Mouse (Mus musculus) lung, postnatal 0 days (tissue): ENCODE results near the gene Rap2b.
A peak's percentile ranks its signal among the peaks of the same experiment; 100 is the strongest.

Source experiments
- CTCF ChIP-seq: IDR thresholded peaks from 2 replicates; pipeline ENCODE4 v1.5.1; 2016; ENCODE audit warnings: antibody characterized with exemption, mild to moderate bottlenecking
- EP300 ChIP-seq: IDR thresholded peaks from 2 replicates; pipeline ENCODE4 v1.6.1; 2016; ENCODE audit warnings: antibody characterized with exemption, mild to moderate bottlenecking, control low read depth

GRCm38 (mm10) chr3:61363989-61364660 is 2.7 kb downstream of the Rap2b start:
- TF ChIP-seq CTCF = 0 out of 2 replicates have a peak, but pooled peaks have one; percentile 12
- TF ChIP-seq EP300 = no peak
